Mouse (Mus musculus) midbrain, embryonic 14.5 days (tissue): ENCODE measurements around the gene Spaca9. TPM values are rescaled to one million over a fixed set of nuclear protein-coding genes. Genes with fewer than 3 reads are reported as not detected.
A peak's percentile ranks its signal among the peaks of the same experiment; 100 is the strongest.

ENCODE experiments used
- ATAC-seq: fragments of 200-750 bp; cut with Nextera tagmentation; 2 replicates; pipeline ENCODE4 v1.8.0; 2017; ENCODE audit warnings: moderate number of reproducible peaks, moderate library complexity; ENCODE audit not compliant: low FRiP score, low TSS enrichment
- DNase-seq: peaks from one replicate; pipeline ENCODE4 v3.0.0-alpha.2; 2015
- H3K27ac ChIP-seq: fragments of 300-500 bp; sonication (generic); replicated peaks from 2 replicates; pipeline ENCODE4 v1.5.1; 2014; ENCODE audit warnings: mild to moderate bottlenecking, low read depth, low read length, moderate library complexity
- H3K27me3 ChIP-seq: fragments of 300-500 bp; sonication (generic); 2 replicates; pipeline ENCODE4 v1.6.1; 2014; ENCODE audit warnings: low read length, control low read depth, mixed read lengths; ENCODE audit not compliant: control insufficient read depth, insufficient read depth
- H3K36me3 ChIP-seq: fragments of 300-500 bp; sonication (generic); 2 replicates; pipeline ENCODE4 v1.6.1; 2014; ENCODE audit warnings: low read length, control low read depth; ENCODE audit not compliant: control insufficient read depth, insufficient read depth
- H3K4me1 ChIP-seq: fragments of 300-500 bp; sonication (generic); 2 replicates; pipeline ENCODE4 v1.6.1; 2014; ENCODE audit warnings: mild to moderate bottlenecking, antibody characterized with exemption, low read length, control low read depth; ENCODE audit not compliant: control insufficient read depth, insufficient read depth
- H3K4me2 ChIP-seq: fragments of 300-500 bp; sonication (generic); 2 replicates; pipeline ENCODE4 v1.6.1; 2014; ENCODE audit warnings: mild to moderate bottlenecking, low read length, moderate library complexity
- H3K4me3 ChIP-seq: fragments of 300-500 bp; sonication (generic); replicated peaks from 2 replicates; pipeline ENCODE4 v1.5.1; 2014; ENCODE audit warnings: low read depth, low read length
- H3K9ac ChIP-seq: fragments of 300-500 bp; sonication (generic); replicated peaks from 2 replicates; pipeline ENCODE4 v1.6.1; 2014; ENCODE audit warnings: mild to moderate bottlenecking, low read length, moderate library complexity
- H3K9me3 ChIP-seq: fragments of 300-500 bp; sonication (generic); 2 replicates; pipeline ENCODE4 v1.6.1; 2016; ENCODE audit warnings: low read length, control low read depth, mixed read lengths; ENCODE audit not compliant: control insufficient read depth
- WGBS: fragments of 180-500 bp; shearing (Covaris S2); extraction: QIAGEN DNeasy Blood & Tissue Kit; methylation state at CpG from one replicate; pipeline ENCODE4 v1.1.7; 2014; 5-methylcytosine and 5-hydroxymethylcytosine counted together
- polyA plus RNA-seq: library from polyadenylated mRNA; unstranded; fragments of >200 nt; fragmentation: Nextera tagmentation; extraction: Ambion mirVana; gene quantifications from 2 replicates; pipeline ENCODE4 v1.2.1, GENCODE M21; 2014

Gene Spaca9
- polyA plus RNA-seq, result 1.1 and 1.6 TPM in 2 replicates

GRCm38 (mm10) chr2:28699361-28700335, at the start of gene Spaca9, which contains the start of gene Ak8:
Gene Spaca9 (minus strand): TSS chr2:28699727.
Gene Ak8 (plus strand): TSS chr2:28700164.
- H3K4me3 ChIP-seq, result peak within 1 kb of the TSS; percentile 60
- no peaks in the 10 kb centered on the region for H3K9me3 ChIP-seq
- ATAC-seq (peak; percentile 80), DNase-seq (peak; percentile 93)
- H3K27ac ChIP-seq, result peak within 1 kb of the TSS; percentile 41; the same call in 1 of the 2 replicates
- H3K4me2 ChIP-seq, result peak within 1 kb of the TSS; percentile 90
- WGBS, result under 1% methylated on average over 53 of the region's 53 CpGs
- no peaks in the 10 kb centered on the region for H3K36me3 ChIP-seq
- H3K27me3 ChIP-seq, result no peaks in the 10 kb centered on the region
- H3K4me1 ChIP-seq, result peaks cover 13% of the 10 kb centered on the region
- peak within 1 kb of the TSS; percentile 62 for H3K9ac ChIP-seq

GRCm38 (mm10) chr2:28747705-28748104, 48.2 kb upstream of the Spaca9 start:
- Histone ChIP-seq H3K36me3 (no peaks in the 10 kb centered on the region), H3K27me3 (no peaks in the 10 kb centered on the region), H3K27ac (no peak overlapping the region), H3K4me2 (no peak overlapping the region), H3K4me3 (no peak overlapping the region), H3K9me3 (no peaks in the 10 kb centered on the region), H3K4me1 (peaks cover 28% of the 10 kb centered on the region), H3K9ac (no peak overlapping the region)
- no peak for ATAC-seq
- WGBS, result 88% methylated on average over 2 of the region's 2 CpGs
- DNase-seq, result no peak

DNA sequence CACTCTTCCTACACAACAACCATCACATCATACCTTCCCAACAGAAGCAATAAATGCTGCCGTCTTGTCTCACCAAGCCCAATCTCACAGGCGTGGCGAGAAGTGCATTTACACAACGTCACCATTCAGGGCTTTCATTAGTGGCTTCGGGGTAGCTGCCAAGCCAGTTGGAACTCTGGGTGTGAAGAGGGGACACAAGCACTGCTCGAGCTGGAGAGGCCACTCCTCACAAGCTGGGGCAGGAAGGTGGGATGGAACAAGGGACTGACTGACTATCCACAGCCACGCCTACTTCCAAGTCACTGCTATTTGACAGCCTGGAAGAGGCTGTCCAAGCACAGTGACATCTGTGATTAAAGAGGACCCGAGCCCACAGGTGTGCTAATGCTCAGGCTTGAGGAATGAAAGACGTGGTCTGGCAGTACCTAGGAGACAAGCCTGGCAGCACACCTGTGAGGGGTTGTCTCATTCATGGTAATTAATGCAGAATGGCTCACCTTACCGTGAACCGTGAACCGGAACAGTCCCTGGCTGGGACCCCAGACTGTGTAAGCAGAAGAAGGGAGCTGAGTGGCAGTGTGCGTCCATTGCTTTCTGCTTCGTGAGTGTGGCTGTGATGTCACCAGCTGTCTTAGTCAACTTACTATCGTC, 47.3 kb upstream of the Spaca9 start:
- no peak overlapping the region for H3K4me3 ChIP-seq
- no peak overlapping the region for H3K4me2 ChIP-seq
- DNase-seq, result no peak
- H3K27me3 ChIP-seq, result no peaks in the 10 kb centered on the region
- WGBS, result 84% methylated on average over 15 of the region's 15 CpGs
- H3K27ac ChIP-seq, result no peak overlapping the region
- no peaks in the 10 kb centered on the region for H3K36me3 ChIP-seq
- no peak overlapping the region for H3K9ac ChIP-seq
- no peak for ATAC-seq
- H3K9me3 ChIP-seq, result no peaks in the 10 kb centered on the region
- peaks cover 19% of the 10 kb centered on the region for H3K4me1 ChIP-seq

DNA sequence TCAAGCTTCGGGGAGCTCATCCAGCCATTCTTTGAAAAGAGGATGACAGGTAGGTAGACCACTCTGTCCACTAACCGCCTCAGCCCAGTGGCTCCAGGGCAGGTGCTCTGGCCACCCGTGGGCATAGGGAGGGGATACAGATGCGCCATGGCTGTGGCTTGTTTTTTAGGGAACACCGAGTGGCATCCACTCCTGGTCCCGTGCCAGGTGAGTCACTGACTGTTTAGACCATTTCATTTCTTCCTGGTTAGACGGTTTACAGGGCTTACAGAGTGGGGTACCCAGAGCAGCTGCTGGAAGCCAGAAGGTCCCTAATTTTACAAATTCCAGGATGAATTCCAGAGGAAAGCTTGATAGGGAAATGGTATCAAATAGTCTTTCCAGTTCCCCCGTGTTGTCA, 43.2 kb upstream of the Spaca9 start:
- ATAC-seq, result no peak
- no peak overlapping the region for H3K4me2 ChIP-seq
- no peak overlapping the region for H3K9ac ChIP-seq
- H3K36me3 ChIP-seq, result no peaks in the 10 kb centered on the region
- H3K9me3 ChIP-seq, result no peaks in the 10 kb centered on the region
- no peak for DNase-seq
- WGBS, result 79% methylated on average over 8 of the region's 8 CpGs
- H3K4me1 ChIP-seq, result no peaks in the 10 kb centered on the region
- no peaks in the 10 kb centered on the region for H3K27me3 ChIP-seq
- peak overlapping the region; percentile 63 for H3K27ac ChIP-seq
- H3K4me3 ChIP-seq, result no peak overlapping the region

- no peak overlapping the region for H3K4me3 ChIP-seq
- H3K4me1 ChIP-seq, result no peaks in the 10 kb centered on the region
- DNase-seq (no peak), ATAC-seq (no peak)
- no peak overlapping the region for H3K4me2 ChIP-seq
- H3K9ac ChIP-seq, result no peak overlapping the region
- no peaks in the 10 kb centered on the region for H3K36me3 ChIP-seq
- WGBS, result 84% methylated on average over 5 of the region's 5 CpGs
- no peaks in the 10 kb centered on the region for H3K27me3 ChIP-seq
- H3K27ac ChIP-seq, result no peak overlapping the region
- H3K9me3 ChIP-seq, result no peaks in the 10 kb centered on the region
Measured at GRCm38 (mm10) chr2:28740159-28740558, 40.6 kb upstream of the Spaca9 start.

GRCm38 (mm10) chr2:28737112-28737511, 37.6 kb upstream of the Spaca9 start:
- Histone ChIP-seq H3K4me2 (no peak overlapping the region), H3K4me3 (no peak overlapping the region), H3K4me1 (no peaks in the 10 kb centered on the region), H3K9ac (no peak overlapping the region), H3K36me3 (no peaks in the 10 kb centered on the region), H3K9me3 (no peaks in the 10 kb centered on the region), H3K27me3 (no peaks in the 10 kb centered on the region), H3K27ac (0 out of 2 replicates have a peak overlapping the region, but pooled peaks have one; percentile 20)
- DNase-seq (peak; percentile 53), ATAC-seq (no peak)
- 80% methylated on average over 5 of the region's 5 CpGs for WGBS

GRCm38 (mm10) chr2:28730676-28731075, 31.1 kb upstream of the Spaca9 start:
- no peaks in the 10 kb centered on the region for H3K9me3 ChIP-seq
- no peaks in the 10 kb centered on the region for H3K27me3 ChIP-seq
- H3K9ac ChIP-seq, result no peak overlapping the region
- no peak overlapping the region for H3K4me2 ChIP-seq
- no peaks in the 10 kb centered on the region for H3K36me3 ChIP-seq
- DNase-seq, result no peak
- no peak overlapping the region for H3K4me3 ChIP-seq
- ATAC-seq, result no peak
- H3K4me1 ChIP-seq, result peaks cover 16% of the 10 kb centered on the region
- H3K27ac ChIP-seq, result no peak overlapping the region

DNA sequence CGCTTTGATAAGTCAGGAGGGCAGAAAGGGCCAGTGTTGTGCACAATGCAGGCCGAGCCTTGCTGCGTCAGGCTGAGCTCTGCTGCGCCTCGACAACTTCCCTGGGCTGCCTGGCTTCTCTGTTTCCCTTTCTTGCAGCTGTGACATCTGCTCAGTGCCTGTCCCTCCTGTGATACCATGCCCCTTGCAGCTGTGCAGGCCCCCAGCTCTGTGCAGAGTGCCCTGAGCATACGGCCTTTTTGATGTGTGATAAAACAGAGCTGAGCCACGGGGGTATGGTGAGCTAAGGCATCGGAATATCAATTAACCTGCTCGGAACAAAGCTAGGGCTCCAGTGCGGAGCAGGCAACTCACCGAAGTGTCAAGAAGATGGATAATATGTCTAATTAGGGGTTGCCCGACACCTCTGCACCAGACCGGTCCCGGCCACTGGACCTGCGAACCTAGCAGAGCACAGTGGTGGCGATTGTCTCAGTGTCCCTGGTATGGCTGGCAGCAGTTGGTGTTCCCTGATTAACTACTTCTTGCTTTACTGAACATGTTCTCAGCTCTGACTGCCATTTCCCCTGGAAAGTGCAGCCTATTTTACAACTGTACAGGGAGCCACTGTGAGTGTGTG, 28.4 kb upstream of the Spaca9 start:
- ATAC-seq (no peak), DNase-seq (peak; percentile 57)
- Histone ChIP-seq H3K4me1 (peaks cover 16% of the 10 kb centered on the region), H3K4me2 (no peak overlapping the region), H3K9ac (peak overlapping the region; percentile 7; the same call in 1 of the 2 replicates), H3K9me3 (no peaks in the 10 kb centered on the region), H3K27me3 (peaks cover 3% of the 10 kb centered on the region; the same call in 1 of the 2 replicates), H3K27ac (peak overlapping the region; percentile 73), H3K4me3 (no peak overlapping the region), H3K36me3 (no peaks in the 10 kb centered on the region)
- 19% methylated on average over 16 of the region's 16 CpGs for WGBS
